In the genomic region with DNA sequence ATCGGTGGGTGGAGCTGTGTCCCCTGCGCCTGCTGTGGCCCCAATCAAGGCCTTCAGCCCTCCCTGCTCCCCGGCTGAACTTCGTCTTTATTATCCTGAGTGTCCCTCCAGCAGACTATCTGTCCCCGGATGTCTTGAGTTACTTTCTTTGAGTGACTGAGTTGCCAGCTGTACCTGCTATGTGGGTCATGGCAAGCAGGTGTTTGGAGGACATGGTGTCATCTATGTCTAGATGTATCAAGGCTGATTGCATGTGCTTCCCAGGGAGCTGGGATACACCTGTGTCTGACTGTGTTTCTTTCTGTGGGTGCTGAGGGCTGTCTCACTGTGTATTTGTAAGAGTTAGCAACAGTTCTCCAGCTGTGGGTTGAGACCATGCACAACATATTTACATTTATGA, we compare ENCODE assay signal across 8 mouse cellular contexts. TPM values are rescaled to one million over a fixed set of nuclear protein-coding genes. Genes with fewer than 3 reads are reported as not detected.
DNase-seq lines count a peak whose midpoint lies in the region; ATAC-seq and TF ChIP-seq lines count a peak whose summit lies in the region.

No protein-coding gene starts in this region.

- no peak for TF ChIP-seq CTCF in E14TG2a.4 (conservative IDR thresholded peaks at IDR 0.05; ENCODE audit: low read length)

- DNase-seq in heart, embryonic 10.5 days (ENCODE audit: low spot score): no peak
- DNase-seq in heart, postnatal 25 days (ENCODE audit: low spot score): no peak
- no peak for DNase-seq in ovary, adult 18-20 months (ENCODE audit: low spot score)

- 0 out of 2 replicates have a peak overlapping the region, but pooled peaks have one; percentile 48 for H3K27ac ChIP-seq in heart, embryonic 10.5 days
- no peak overlapping the region for H3K27ac ChIP-seq in forebrain, embryonic 16.5 days (ENCODE audit: low read length)
- no peak overlapping the region for H3K27ac ChIP-seq in liver, embryonic 16.5 days (ENCODE audit: low read length)

- ATAC-seq in forebrain, embryonic 16.5 days: no peak
- ATAC-seq in liver, embryonic 16.5 days (ENCODE audit: low read depth): no peak; the same call in 1 of the 2 replicates
- no peak for ATAC-seq in activated CD4-positive, CD25-positive, alpha-beta regulatory T cell, adult 4 months
- ATAC-seq in erythroid progenitor cell, adult 5-6 weeks (replicated peaks; ENCODE audit: low FRiP score, poor library complexity, severe bottlenecking): no peak

- peaks cover 68% of the 10 kb centered on the region for H3K27me3 ChIP-seq in heart, embryonic 10.5 days (ENCODE audit: insufficient read depth, poor library complexity, severe bottlenecking)
- peaks cover 27% of the 10 kb centered on the region for H3K27me3 ChIP-seq in E14TG2a.4 (ENCODE audit: insufficient read depth, low read length)
- H3K27me3 ChIP-seq in forebrain, embryonic 16.5 days (replicated peaks; ENCODE audit: control insufficient read depth, insufficient read depth, low read length): no peaks in the 10 kb centered on the region
- H3K27me3 ChIP-seq in liver, embryonic 16.5 days (ENCODE audit: control insufficient read depth, insufficient read depth, low read depth, low read length): peaks cover 37% of the 10 kb centered on the region

- H3K36me3 ChIP-seq in heart, embryonic 10.5 days: no peaks in the 10 kb centered on the region
- H3K36me3 ChIP-seq in E14TG2a.4 (ENCODE audit: insufficient read depth, low read length): peaks cover 31% of the 10 kb centered on the region
- H3K36me3 ChIP-seq in forebrain, embryonic 16.5 days (ENCODE audit: control insufficient read depth, insufficient read depth): peaks cover 6% of the 10 kb centered on the region
- no peaks in the 10 kb centered on the region for H3K36me3 ChIP-seq in liver, embryonic 16.5 days (ENCODE audit: control insufficient read depth, insufficient read depth)

- H3K4me2 ChIP-seq in forebrain, embryonic 16.5 days (ENCODE audit: low read length): peak overlapping the region; percentile 97
- peak overlapping the region; percentile 81 for H3K4me2 ChIP-seq in liver, embryonic 16.5 days (ENCODE audit: low read depth, low read length)

- intact Hi-C loops in heart, postnatal 25 days (cut with DNase I): loop anchor here (10.0 kb wide), 1 partner anchor 325 kb away; the partner anchor contains the start of genes Eif3k and Map4k1

- WGBS in heart, embryonic 10.5 days: 8% methylated on average over 5 of the region's 5 CpGs
- 18% methylated on average over 5 of the region's 5 CpGs for whole genome bisulfite sequencing in forebrain, embryonic 16.5 days
- WGBS in liver, embryonic 16.5 days (ENCODE audit: insufficient replicate concordance): 6% methylated on average over 5 of the region's 5 CpGs

- H3K4me1 ChIP-seq in heart, embryonic 10.5 days: peaks cover 42% of the 10 kb centered on the region
- H3K4me1 ChIP-seq in E14TG2a.4 (replicated peaks; ENCODE audit: low read depth, low read length): peaks cover 72% of the 10 kb centered on the region
- peaks cover 74% of the 10 kb centered on the region for H3K4me1 ChIP-seq in forebrain, embryonic 16.5 days (replicated peaks; ENCODE audit: control insufficient read depth, insufficient read depth, low read length)
- peaks cover 31% of the 10 kb centered on the region for H3K4me1 ChIP-seq in liver, embryonic 16.5 days (ENCODE audit: control insufficient read depth, low read depth, low read length)

- H3K4me3 ChIP-seq in heart, embryonic 10.5 days: peak overlapping the region; percentile 63
- peak overlapping the region; percentile 75 for H3K4me3 ChIP-seq in E14TG2a.4 (replicated peaks; ENCODE audit: low read length)
- peak overlapping the region; percentile 81 for H3K4me3 ChIP-seq in forebrain, embryonic 16.5 days (replicated peaks; ENCODE audit: low read length)
- peak overlapping the region; percentile 59 for H3K4me3 ChIP-seq in liver, embryonic 16.5 days (ENCODE audit: low read depth, low read length)

- peak overlapping the region; percentile 83 for H3K9ac ChIP-seq in forebrain, embryonic 16.5 days (replicated peaks; ENCODE audit: low read depth, low read length)
- peak overlapping the region; percentile 53 for H3K9ac ChIP-seq in liver, embryonic 16.5 days (ENCODE audit: low read depth, low read length)

- no peaks in the 10 kb centered on the region for H3K9me3 ChIP-seq in heart, embryonic 10.5 days
- no peaks in the 10 kb centered on the region for H3K9me3 ChIP-seq in E14TG2a.4 (ENCODE audit: low read length)
- H3K9me3 ChIP-seq in forebrain, embryonic 16.5 days (ENCODE audit: control insufficient read depth, low read length): no peaks in the 10 kb centered on the region
- H3K9me3 ChIP-seq in liver, embryonic 16.5 days (replicated peaks; ENCODE audit: control insufficient read depth, low read length): no peaks in the 10 kb centered on the region

RNA-seq across cellular contexts. Expression of gene Dpf1, which starts 6.0 kb away (rescaled TPM):
- polyA plus RNA-seq in heart, embryonic 10.5 days (2016; fragmentation: Nextera tagmentation; extraction: Ambion mirVana): 2.5 and 8.7 TPM in 2 replicates
- under 1 TPM in 1 of 2 experiments, not detected in 1; 0.53 TPM for total RNA-seq in heart, postnatal 25 days (2021)
- 259 and 270 TPM in 2 replicates for polyA plus RNA-seq in forebrain, embryonic 16.5 days (2015; fragmentation: Nextera tagmentation; extraction: Ambion mirVana)
- polyA plus RNA-seq in liver, embryonic 16.5 days (2015; fragmentation: Nextera tagmentation; extraction: Ambion mirVana): 1.2 and 1.5 TPM in 2 replicates
- not detected for polyA plus RNA-seq in activated CD4-positive, CD25-positive, alpha-beta regulatory T cell, adult 4 months (2017; shearing (Covaris generic))
- total RNA-seq in erythroid progenitor cell, adult 5-6 weeks (2015; ENCODE audit: low replicate concordance): not detected in 2 replicates
- total RNA-seq in erythroid progenitor cell, adult 5-6 weeks (2017; ENCODE audit: low replicate concordance): not detected in 2 replicates

RNA-seq across cellular contexts. Expression of gene Ppp1r14a, which starts 20.6 kb away (rescaled TPM):
- 6.4 and 13.8 TPM in 2 replicates for polyA plus RNA-seq in heart, embryonic 10.5 days (2016; fragmentation: Nextera tagmentation; extraction: Ambion mirVana)
- 1 to 10 TPM; 9.6 to 9.9 TPM for total RNA-seq in heart, postnatal 25 days (2021)
- polyA plus RNA-seq in forebrain, embryonic 16.5 days (2015; fragmentation: Nextera tagmentation; extraction: Ambion mirVana): 4.3 and 6.1 TPM in 2 replicates
- 2.5 and 2.7 TPM in 2 replicates for polyA plus RNA-seq in liver, embryonic 16.5 days (2015; fragmentation: Nextera tagmentation; extraction: Ambion mirVana)
- not detected for polyA plus RNA-seq in activated CD4-positive, CD25-positive, alpha-beta regulatory T cell, adult 4 months (2017; shearing (Covaris generic))
- total RNA-seq in erythroid progenitor cell, adult 5-6 weeks (2015; ENCODE audit: low replicate concordance): not detected in 2 replicates
- not detected in 2 replicates for total RNA-seq in erythroid progenitor cell, adult 5-6 weeks (2017; ENCODE audit: low replicate concordance)

RNA-seq across cellular contexts. Expression of gene Spint2, which starts 28.0 kb away (rescaled TPM):
- 32.4 and 63.4 TPM in 2 replicates for polyA plus RNA-seq in heart, embryonic 10.5 days (2016; fragmentation: Nextera tagmentation; extraction: Ambion mirVana)
- total RNA-seq in heart, postnatal 25 days (2021): 10 to 100 TPM; 33.5 to 37.1 TPM
- 39.9 and 50.9 TPM in 2 replicates for polyA plus RNA-seq in forebrain, embryonic 16.5 days (2015; fragmentation: Nextera tagmentation; extraction: Ambion mirVana)
- polyA plus RNA-seq in liver, embryonic 16.5 days (2015; fragmentation: Nextera tagmentation; extraction: Ambion mirVana): 30.9 and 38.6 TPM in 2 replicates
- 10 to 100 TPM; 66.6 to 70.2 TPM for polyA plus RNA-seq in activated CD4-positive, CD25-positive, alpha-beta regulatory T cell, adult 4 months (2017; shearing (Covaris generic))
- 4.2 and 7.9 TPM in 2 replicates for total RNA-seq in erythroid progenitor cell, adult 5-6 weeks (2015; ENCODE audit: low replicate concordance)
- 3.0 TPM in 1 of 2 replicates, not detected in the other for total RNA-seq in erythroid progenitor cell, adult 5-6 weeks (2017; ENCODE audit: low replicate concordance)

Comparison
In these comparisons a context has a peak if more than half of its experiments do, and no peak if none do; other contexts are left out.
1. RNA of gene Dpf1, which starts 6.0 kb away (polyA plus RNA-seq): 259 to 270 TPM in forebrain, embryonic 16.5 days; 2.5 to 8.7 TPM in heart, embryonic 10.5 days, 1.2 to 1.5 TPM in liver, embryonic 16.5 days and not detected in activated CD4-positive, CD25-positive, alpha-beta regulatory T cell, adult 4 months; every median in the first group is over 10 times any median in the second.
2. Peak in every context shown above with its lines, with median percentiles within 50 percentile points of each other: H3K4me3 ChIP-seq.